Mouse (Mus musculus) kidney, adult 8-10 months (tissue): Measurements from ENCODE around the gene Gm5773.
"Not testable (repeated sequence)": the region's sequence is repeated elsewhere in the genome, so short reads cannot be mapped to it uniquely, and the experiment has no call there.

Experiments
- DNase-seq, 2 experiments: peaks; one replicate each; pipeline ENCODE4 v3.0.0; 2022

The Gm5773 gene

DNA sequence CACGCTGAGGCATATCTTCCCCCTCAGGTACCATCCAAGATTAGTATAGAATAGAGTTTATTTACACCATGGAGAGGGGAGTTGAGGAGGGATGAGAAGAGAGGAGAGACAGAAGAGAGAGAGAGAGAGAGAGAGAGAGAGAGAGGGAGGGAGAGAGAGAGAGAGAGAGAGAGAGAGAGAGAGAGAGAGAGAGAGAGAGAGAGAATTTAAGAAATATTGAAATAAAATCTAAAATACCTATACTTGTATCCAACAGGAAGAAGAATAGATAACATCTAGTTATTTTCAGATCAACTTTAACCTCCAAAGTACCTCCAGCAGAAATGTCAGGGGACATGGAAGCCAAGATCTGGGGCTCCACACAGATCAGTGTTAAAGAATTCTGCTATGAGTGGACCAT is at the start of gene Gm5773:
Gene Gm5773 (plus strand): TSS at position 301 of the 400 bp plus-strand sequence.
- not testable (repeated sequence) for DNase-seq

DNA sequence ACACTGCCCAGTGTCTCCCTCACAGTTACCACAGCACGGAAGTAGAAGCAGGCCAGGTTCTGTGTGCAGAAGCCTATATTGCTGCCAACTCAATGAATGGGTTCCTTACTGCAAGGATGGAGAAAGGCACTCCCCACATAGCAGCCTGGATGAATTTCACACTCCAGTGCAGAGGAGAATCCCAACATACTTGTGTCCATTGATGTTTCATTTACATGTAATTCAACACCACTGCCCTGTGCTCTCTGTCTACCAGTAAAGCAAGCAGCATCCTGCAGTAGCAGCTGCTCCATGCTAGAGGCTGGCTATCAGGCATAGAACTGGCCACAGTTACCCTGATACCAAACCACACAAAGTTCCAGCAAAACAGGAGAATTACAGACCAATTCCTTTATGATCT is 27.3 kb upstream of the Gm5773 start:
- DNase-seq = not testable (repeated sequence)

DNA sequence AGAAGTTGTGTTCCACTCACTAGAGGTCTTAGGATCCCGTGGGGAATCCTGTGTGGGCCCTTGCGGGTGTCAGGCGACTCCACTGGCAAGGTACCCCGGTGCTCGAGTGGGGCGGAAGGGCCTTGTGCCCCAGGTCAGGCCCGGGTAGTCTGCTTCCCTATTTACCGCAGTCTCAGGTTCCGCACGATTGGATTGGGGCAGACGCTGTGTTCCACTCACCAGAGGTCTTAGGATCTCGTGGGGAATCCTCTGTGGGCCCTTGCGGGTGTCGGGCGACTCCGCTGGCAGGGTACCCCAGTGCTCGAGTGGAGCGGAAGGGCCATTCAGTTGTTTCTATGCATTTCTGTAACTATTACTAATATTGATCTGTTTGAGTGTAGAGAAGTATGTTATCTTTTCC is 18.8 kb upstream of the Gm5773 start:
- DNase-seq = not testable (repeated sequence)

DNA sequence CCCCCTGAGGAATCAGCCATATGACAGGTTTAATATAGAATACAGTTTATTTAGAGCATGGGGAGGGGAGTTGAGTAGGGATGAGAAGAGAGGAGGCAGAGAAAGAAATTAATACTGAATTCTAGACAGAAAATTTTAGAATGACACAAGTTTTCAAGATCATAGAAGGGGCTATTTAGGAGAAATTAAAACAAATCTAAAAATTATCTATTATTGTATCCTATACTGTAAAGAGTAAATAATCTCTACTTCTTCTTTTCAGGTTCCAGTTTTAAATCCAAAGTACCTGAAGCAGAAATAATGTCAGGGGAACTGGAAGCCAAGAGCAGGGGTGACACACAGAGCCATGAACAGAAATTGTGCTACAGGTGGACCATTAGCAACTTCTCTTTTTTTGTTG is 23.3 kb downstream of the Gm5773 start, which contains the start of gene Tdpoz4:
Gene Tdpoz4 (plus strand): TSS at position 301 of the 400 bp plus-strand sequence.
- not testable (repeated sequence) for DNase-seq

DNA sequence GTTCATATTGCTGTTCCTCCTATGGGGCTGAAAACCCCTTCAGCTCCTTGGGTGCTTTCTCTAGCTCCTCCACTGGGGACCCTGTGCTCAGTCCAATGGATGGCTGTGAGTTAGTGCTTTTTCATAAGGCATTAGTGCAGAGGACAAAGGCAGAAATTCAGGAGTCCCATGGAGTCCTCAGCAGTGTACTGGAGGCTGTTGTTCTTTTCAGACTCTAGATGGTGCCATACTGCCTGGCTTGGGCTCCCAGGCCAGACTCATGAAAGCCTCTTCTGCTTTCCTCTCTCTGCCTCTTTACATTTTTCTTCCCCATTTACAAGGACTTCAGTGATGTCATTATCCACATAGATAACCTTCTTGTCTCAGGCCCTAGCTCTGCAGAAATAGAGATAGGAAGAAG is 40.5 kb downstream of the Gm5773 start:
- not testable (repeated sequence) for DNase-seq
